Mouse (Mus musculus) myocyte (in vitro differentiated cells): Measurements from ENCODE around the gene Hfe. TPM values are rescaled to one million over a fixed set of nuclear protein-coding genes. Genes with fewer than 3 reads are reported as not detected.

ENCODE experiments used
- H3K27me3 ChIP-seq: one replicate; pipeline ENCODE4 v1.6.1; 2011; ENCODE audit not compliant: control insufficient read depth, insufficient read depth, insufficient read length
- H3K36me3 ChIP-seq: one replicate; pipeline ENCODE4 v1.6.1; 2011; ENCODE audit not compliant: control insufficient read depth, insufficient read depth
- H3K4me2 ChIP-seq: one replicate; pipeline ENCODE4 v1.6.1; 2011; ENCODE audit warnings: low read depth, control low read depth
- H3K4me3 ChIP-seq: one replicate; pipeline ENCODE4 v1.5.1; 2011; ENCODE audit warnings: mild to moderate bottlenecking, control low read depth, moderate library complexity
- H3K79me2 ChIP-seq: one replicate; pipeline ENCODE4 v1.6.1; 2011; ENCODE audit not compliant: control insufficient read depth, insufficient read depth
- H3ac ChIP-seq: one replicate; pipeline ENCODE4 v1.6.1; 2011; ENCODE audit not compliant: control insufficient read depth, insufficient read length
- CEBPB ChIP-seq: IDR thresholded peaks from 2 replicates; pipeline ENCODE4 v1.6.1; 2011; ENCODE audit warnings: mild to moderate bottlenecking, moderate library complexity; ENCODE audit not compliant: poor library complexity, insufficient read depth, severe bottlenecking
- E2F4 ChIP-seq: IDR thresholded peaks from one replicate; pipeline ENCODE4 v1.6.1; 2011; ENCODE audit warnings: mild to moderate bottlenecking, control low read depth, moderate library complexity; ENCODE audit not compliant: insufficient read depth
- MAX ChIP-seq: IDR thresholded peaks from one replicate; pipeline ENCODE4 v1.6.1; 2011; ENCODE audit warnings: low read depth, mild to moderate bottlenecking, control low read depth
- MYOD1 ChIP-seq, 3 experiments: IDR thresholded peaks; one replicate each; pipeline ENCODE4 v1.6.1; 2011; ENCODE audit warnings: control low read depth in 2 of 3, low read depth in 2 of 3, mild to moderate bottlenecking in 2 of 3, moderate library complexity in 1 of 3; ENCODE audit not compliant: insufficient read length in 2 of 3, control insufficient read depth in 1 of 3
- MYOG ChIP-seq, 3 experiments: IDR thresholded peaks; one replicate each; pipeline ENCODE4 v1.6.1; 2011; ENCODE audit warnings: control low read depth in 2 of 3, low read depth in 2 of 3, mild to moderate bottlenecking in 2 of 3; ENCODE audit not compliant: insufficient read length in 2 of 3, control insufficient read depth in 1 of 3, insufficient read depth in 1 of 3
- POLR2A ChIP-seq: IDR thresholded peaks from one replicate; pipeline ENCODE4 v1.6.1; 2011; ENCODE audit warnings: low read depth, mild to moderate bottlenecking, control low read depth, moderate library complexity; ENCODE audit not compliant: insufficient read length
- POLR2AphosphoS2 ChIP-seq: IDR thresholded peaks from one replicate; pipeline ENCODE4 v1.6.1; 2011; ENCODE audit warnings: low read depth, control low read depth; ENCODE audit not compliant: insufficient read length
- REST ChIP-seq: IDR thresholded peaks from one replicate; pipeline ENCODE4 v1.6.1; 2011; ENCODE audit warnings: mild to moderate bottlenecking, control low read depth, moderate library complexity; ENCODE audit not compliant: insufficient read depth, insufficient read length
- SRF ChIP-seq: IDR thresholded peaks from one replicate; pipeline ENCODE4 v1.6.1; 2011; ENCODE audit warnings: low read depth; ENCODE audit not compliant: control insufficient read depth, insufficient read length
- TCF12 ChIP-seq: IDR thresholded peaks from one replicate; pipeline ENCODE4 v1.6.1; 2011; ENCODE audit warnings: mild to moderate bottlenecking, control low read depth; ENCODE audit not compliant: poor library complexity, insufficient read depth, severe bottlenecking
- TCF3 ChIP-seq: IDR thresholded peaks from one replicate; pipeline ENCODE4 v1.6.1; 2011; ENCODE audit warnings: low read depth, control low read depth; ENCODE audit not compliant: insufficient read length
- USF1 ChIP-seq: IDR thresholded peaks from one replicate; pipeline ENCODE4 v1.6.1; 2011; ENCODE audit warnings: low read depth, mild to moderate bottlenecking, control low read depth, moderate library complexity
- polyA plus RNA-seq: library from polyadenylated mRNA; unstranded; fragments of >200 nt; fragmentation: generic; extraction: Trizol; gene quantifications from one replicate; pipeline ENCODE4 v1.2.1, GENCODE M21; 2012; ENCODE audit warnings: missing spikeins

The Hfe gene
- polyA plus RNA-seq, 1 experiment: 5.1 TPM

DNA sequence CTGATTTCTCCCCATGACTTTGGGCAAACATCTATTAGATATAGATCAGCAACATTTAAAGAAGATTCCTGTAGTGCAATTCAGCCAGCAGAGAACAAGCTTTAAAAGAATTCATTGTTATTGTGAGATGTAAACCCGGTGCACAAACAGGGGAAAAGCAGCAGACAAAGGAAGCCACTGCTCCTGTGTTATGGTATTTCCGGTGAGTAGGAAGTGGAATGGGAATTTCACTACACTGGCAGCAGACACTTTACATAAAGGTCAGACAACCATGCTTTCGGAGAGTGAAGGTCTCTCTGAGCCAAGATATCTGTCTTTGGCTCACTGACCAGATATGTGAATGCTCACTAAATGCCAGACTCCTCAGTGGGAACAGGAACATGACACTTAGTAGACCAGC, 48.1 kb downstream of the Hfe start:
- TF ChIP-seq CEBPB: no peak
- TF ChIP-seq POLR2A: no peak
- TF ChIP-seq TCF3: no peak
- no peak for TF ChIP-seq MAX
- TF ChIP-seq TCF12: no peak
- no peak for TF ChIP-seq E2F4
- TF ChIP-seq USF1: no peak
- TF ChIP-seq REST: no peak
- no peak for TF ChIP-seq POLR2AphosphoS2
- TF ChIP-seq SRF: no peak
- no peak for TF ChIP-seq MYOG (IDR thresholded peaks at IDR 0.05; ENCODE audit: control insufficient read depth in 1 of 3, insufficient read depth in 1 of 3, insufficient read length in 2 of 3, low read depth in 2 of 3)
- no peak for TF ChIP-seq MYOD1 (IDR thresholded peaks at IDR 0.05; ENCODE audit: control insufficient read depth in 1 of 3, insufficient read length in 2 of 3, low read depth in 2 of 3)
- H3K27me3 ChIP-seq: no peaks in the 10 kb centered on the region
- no peaks in the 10 kb centered on the region for H3K79me2 ChIP-seq
- no peak overlapping the region for H3ac ChIP-seq
- H3K4me2 ChIP-seq: no peak overlapping the region
- H3K4me3 ChIP-seq: no peak overlapping the region
- H3K36me3 ChIP-seq: no peaks in the 10 kb centered on the region

DNA sequence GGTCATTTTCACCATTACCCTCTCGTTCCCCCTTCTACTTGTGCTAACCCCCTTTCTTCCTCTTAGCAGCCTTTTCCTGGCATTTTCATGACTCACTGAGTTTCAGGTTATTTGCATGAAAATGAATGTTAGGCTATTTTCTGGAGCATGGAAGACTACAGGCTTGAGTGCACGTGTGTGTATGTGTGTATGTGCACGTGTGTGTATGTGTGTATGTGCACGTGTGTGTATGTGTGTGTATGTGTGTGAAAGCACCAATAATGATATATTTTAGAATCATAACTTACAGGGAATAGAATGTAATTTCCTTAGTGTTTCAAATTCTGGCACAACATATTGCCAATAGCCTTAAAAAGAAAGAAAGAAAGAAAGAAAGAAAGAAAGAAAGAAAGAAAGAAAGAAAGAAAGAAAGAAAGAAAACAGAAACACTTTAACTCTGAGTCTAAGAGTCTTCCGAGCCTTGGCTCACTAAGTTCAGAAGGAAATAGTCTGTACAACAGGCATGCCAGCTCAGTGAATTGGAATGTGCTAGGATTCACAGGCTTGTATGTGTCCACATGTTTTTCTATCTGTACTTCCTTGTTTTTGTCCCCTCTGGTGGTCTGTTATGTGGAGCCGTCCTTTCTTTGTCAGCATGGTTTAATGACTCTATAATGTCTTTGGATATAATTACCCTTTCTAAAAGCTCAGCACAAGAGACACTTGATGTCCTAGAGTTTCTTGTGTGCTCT, 50.9 kb downstream of the Hfe start:
- Histone ChIP-seq H3K36me3 (no peaks in the 10 kb centered on the region), H3ac (no peak overlapping the region), H3K4me3 (no peak overlapping the region), H3K79me2 (no peaks in the 10 kb centered on the region), H3K27me3 (no peaks in the 10 kb centered on the region), H3K4me2 (peak overlapping the region; percentile 3)
- TF ChIP-seq MYOG (IDR thresholded peaks at IDR 0.05; ENCODE audit: control insufficient read depth in 1 of 3, insufficient read depth in 1 of 3, insufficient read length in 2 of 3, low read depth in 2 of 3) (no peak), REST (no peak), TCF3 (no peak), TCF12 (no peak), MYOD1 (IDR thresholded peaks at IDR 0.05; ENCODE audit: control insufficient read depth in 1 of 3, insufficient read length in 2 of 3, low read depth in 2 of 3) (no peak), POLR2AphosphoS2 (no peak), USF1 (no peak), CEBPB (no peak), E2F4 (no peak), SRF (no peak), POLR2A (no peak), MAX (no peak)

Other genes starting within 250 kb of the Hfe start
- 0.02 TPM for gene Btn1a1, start 245.0 kb downstream of the Hfe start, polyA plus RNA-seq
- gene Btn2a2, start 222.0 kb downstream of the Hfe start, polyA plus RNA-seq: 0.20 TPM
- gene Hist1h4h, start 179.8 kb downstream of the Hfe start, polyA plus RNA-seq: 21.5 TPM
- gene Hist1h2af, start 176.9 kb downstream of the Hfe start, polyA plus RNA-seq: 24.4 TPM
- gene Hist1h3g, start 175.4 kb downstream of the Hfe start, polyA plus RNA-seq: 3.3 TPM
- gene Hist1h2bh, start 167.5 kb downstream of the Hfe start, polyA plus RNA-seq: 1.1 TPM
- gene Hist1h3f, start 166.8 kb downstream of the Hfe start, polyA plus RNA-seq: 0.91 TPM
- gene Hist1h4f, start 159.2 kb downstream of the Hfe start, polyA plus RNA-seq: 4.1 TPM
- 0.65 TPM for gene Hist1h1d, start 157.6 kb downstream of the Hfe start, polyA plus RNA-seq
- gene Hist1h3e, start 148.5 kb downstream of the Hfe start, polyA plus RNA-seq: 1.7 TPM
- 4.5 TPM for gene Hist1h2ae, start 139.6 kb downstream of the Hfe start, polyA plus RNA-seq
- gene Hist1h2bg, start 139.5 kb downstream of the Hfe start, polyA plus RNA-seq: 7.8 TPM
- 2.1 TPM for gene Hist1h2bf, start 136.7 kb downstream of the Hfe start, polyA plus RNA-seq
- gene Hist1h2ad, start 136.5 kb downstream of the Hfe start, polyA plus RNA-seq: 1.6 TPM
- 2.5 TPM for gene Hist1h3d, start 135.1 kb downstream of the Hfe start, polyA plus RNA-seq
- 1.8 TPM for gene Hist1h4d, start 129.3 kb downstream of the Hfe start, polyA plus RNA-seq
- gene Hist1h2be, start 89.7 kb downstream of the Hfe start, polyA plus RNA-seq: 4.3 TPM
- gene Hist1h1e, start 88.3 kb downstream of the Hfe start, polyA plus RNA-seq: 4.7 TPM
- 1.3 TPM for gene Hist1h2ac, start 26.9 kb downstream of the Hfe start, polyA plus RNA-seq
- 113 TPM for gene Hist1h2bc, start 26.7 kb downstream of the Hfe start, polyA plus RNA-seq
- gene Hist1h1t, start 15.0 kb downstream of the Hfe start, polyA plus RNA-seq: 0.05 TPM
- 0.56 TPM for gene Hist1h4c, start 12.4 kb downstream of the Hfe start, polyA plus RNA-seq
- gene Hist1h1c, start 28.0 kb upstream of the Hfe start, polyA plus RNA-seq: 273 TPM
- gene Hist1h3c, start 34.7 kb upstream of the Hfe start, polyA plus RNA-seq: 2.5 TPM
- 1.3 TPM for gene Hist1h2bb, start 35.9 kb upstream of the Hfe start, polyA plus RNA-seq
- gene Hist1h2ab, start 40.3 kb upstream of the Hfe start, polyA plus RNA-seq: 2.1 TPM
- gene Hist1h3b, start 41.4 kb upstream of the Hfe start, polyA plus RNA-seq: 1.3 TPM
- gene Hist1h4b, start 46.2 kb upstream of the Hfe start, polyA plus RNA-seq: 5.5 TPM
- 4.2 TPM for gene Hist1h4a, start 50.4 kb upstream of the Hfe start, polyA plus RNA-seq
- gene Hist1h3a, start 51.5 kb upstream of the Hfe start, polyA plus RNA-seq: 1.3 TPM
- gene Hist1h1a, start 52.8 kb upstream of the Hfe start, polyA plus RNA-seq: 0.98 TPM
- gene Trim38, start 59.1 kb upstream of the Hfe start, polyA plus RNA-seq: not detected
- not detected for gene Slc17a2, start 96.1 kb upstream of the Hfe start, polyA plus RNA-seq
- not detected for gene Slc17a3, start 128.6 kb upstream of the Hfe start, polyA plus RNA-seq
- not detected for gene Slc17a1, start 156.9 kb upstream of the Hfe start, polyA plus RNA-seq
- 0.02 TPM for gene Slc17a4, start 204.2 kb upstream of the Hfe start, polyA plus RNA-seq
- gene Hist1h2ba, start 223.3 kb upstream of the Hfe start, polyA plus RNA-seq: not detected
- gene Hist1h2aa, start 223.6 kb upstream of the Hfe start, polyA plus RNA-seq: not detected